Mouse (Mus musculus) heart, postnatal 14 days (tissue): ENCODE data around the gene Taf6. TPM values are rescaled to one million over a fixed set of nuclear protein-coding genes. Genes with fewer than 3 reads are reported as not detected.
"Not testable (repeated sequence)": the region's sequence is repeated elsewhere in the genome, so short reads cannot be mapped to it uniquely, and the experiment has no call there.

Source experiments
- DNase-seq, 2 experiments: peaks; one replicate each; pipeline ENCODE4 v3.0.0; 2021 to 2022
- intact Hi-C: fragments of 180-260 bp; cut with DNase I; formaldehyde crosslinking; loops from one replicate; pipeline ENCODE4 v1.15.1; 2025
- long read RNA-seq, 2 experiments: library from polyadenylated mRNA; stranded (forward); transcript quantifications; one replicate each; pipeline ENCODE4 v2.0.0; 2021
- total RNA-seq, 2 experiments: library from RNA; stranded (reverse); gene quantifications; 2 replicates each; pipeline ENCODE4 v1.2.3; 2021

Taf6 gene
- 10 to 100 TPM; 25.3 to 28.4 TPM for total RNA-seq
- long read RNA-seq, experiment 1, transcript Taf6-201 (15 exons, 2,304 nt), result major isoform, 43 of 71 reads
- long read RNA-seq, experiment 1, partial matches to known transcripts, result 4 of 71 reads
- long read RNA-seq, experiment 1, other reads (novel, unspliced or antisense), result 24 of 71 reads
- long read RNA-seq, experiment 2, transcript Taf6-201 (15 exons, 2,304 nt), result major isoform, 39 of 59 reads
- long read RNA-seq, experiment 2, partial matches to known transcripts, result 4 of 59 reads
- long read RNA-seq, experiment 2, other reads (novel, unspliced or antisense), result 16 of 59 reads

DNA sequence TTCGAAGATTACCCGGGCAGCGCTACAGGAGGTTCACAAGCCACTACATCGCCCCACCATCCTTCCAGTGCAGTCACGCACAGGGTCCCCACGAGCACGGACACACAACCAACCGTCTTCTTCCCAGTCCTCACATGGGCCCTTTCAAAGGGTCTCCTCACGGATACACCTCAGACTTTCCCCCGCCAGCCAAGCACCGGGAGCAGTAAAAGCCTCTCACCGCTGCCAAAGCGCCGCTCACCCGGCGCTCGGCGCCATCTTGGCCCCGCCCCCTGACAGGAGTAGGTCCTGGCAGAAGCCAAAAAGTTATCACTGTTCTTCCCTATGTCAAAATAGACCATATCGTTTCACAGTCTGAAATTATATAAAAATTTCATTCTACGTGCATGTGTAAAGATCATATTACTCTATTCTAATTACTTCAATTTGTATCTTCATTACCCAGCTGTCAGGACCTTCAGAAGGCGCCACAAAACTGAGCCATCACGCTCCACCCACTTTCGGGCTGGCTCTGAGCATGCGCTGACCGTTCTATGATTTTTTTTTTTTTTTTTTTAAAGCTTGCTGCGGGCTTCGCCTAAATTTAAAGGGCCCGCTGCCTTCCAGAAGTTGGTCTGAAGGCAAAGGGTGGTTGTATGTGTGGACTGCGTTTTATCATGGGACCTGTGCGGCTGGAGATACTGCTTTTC, at the start of gene Taf6, which contains the start of gene Cnpy4:
Taf6 (minus strand) TSS at position 502 of the 689 bp plus-strand sequence.
Cnpy4 (plus strand) TSS at position 536 of the 689 bp plus-strand sequence.
- DNase-seq, result peak; percentile 84 to 87
- intact Hi-C loops, result loop anchor here (5.0 kb wide), 1 partner anchor 1065 kb away; the partner anchor contains the start of gene Get4

DNA sequence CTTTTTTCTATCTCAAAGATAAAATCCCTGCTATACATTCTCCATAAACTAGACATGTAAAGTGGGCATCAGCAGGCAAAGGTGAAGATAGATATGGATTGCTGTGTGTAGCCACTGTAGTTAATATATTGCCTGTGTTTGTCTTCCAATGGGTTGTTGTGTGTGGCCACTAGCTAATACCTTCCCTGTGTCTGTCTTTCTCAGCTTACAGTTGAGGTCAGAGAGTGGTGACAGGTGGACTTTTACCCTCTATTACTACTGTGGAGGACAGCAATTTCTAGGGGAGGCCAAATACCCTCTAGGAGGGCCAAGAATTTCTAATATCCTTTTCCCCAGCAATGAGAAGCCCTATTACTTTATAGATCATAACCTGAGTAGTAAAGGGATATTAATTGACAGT, 47.0 kb upstream of the Taf6 start:
- DNase-seq, result no peak
- intact Hi-C loops, result no loop called here

DNA sequence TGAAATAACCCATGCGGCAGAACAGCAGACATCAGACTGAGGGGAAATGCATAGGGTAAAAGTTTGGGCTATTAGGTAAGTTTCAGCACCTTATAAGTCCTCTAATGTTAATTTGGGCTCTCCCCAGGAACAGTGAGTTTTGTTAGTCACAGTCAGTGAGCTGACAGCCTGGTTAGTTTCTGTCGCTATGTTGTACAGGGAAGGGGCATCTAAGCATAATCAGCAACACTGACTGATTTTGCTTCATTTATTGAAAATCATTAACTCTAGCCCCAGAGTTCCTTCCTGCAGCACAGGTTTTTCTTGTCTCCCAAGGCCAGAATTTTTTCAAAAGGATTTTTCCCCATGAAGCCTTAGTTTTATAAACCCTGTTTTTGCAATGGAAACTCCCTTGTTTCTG, 46.5 kb upstream of the Taf6 start:
- intact Hi-C loops, result no loop called here
- DNase-seq, result no peak

- intact Hi-C loops, result no loop called here
Observed at GRCm38 (mm10) chr5:138229511-138229910, 42.3 kb upstream of the Taf6 start.

GRCm38 (mm10) chr5:138228026-138228425, 40.8 kb upstream of the Taf6 start:
- peak in 1 of 2 experiments; percentile 36 for DNase-seq
- intact Hi-C loops, result no loop called here

More at GRCm38 (mm10) chr5:138229511-138229910, 42.3 kb upstream of the Taf6 start:
- DNase-seq, result no peak

- intact Hi-C loops, result no loop called here
Observed at GRCm38 (mm10) chr5:138227367-138227766, 40.1 kb upstream of the Taf6 start.

GRCm38 (mm10) chr5:138226491-138226890, 39.2 kb upstream of the Taf6 start:
- no peak for DNase-seq
- intact Hi-C loops, result no loop called here

More at GRCm38 (mm10) chr5:138227367-138227766, 40.1 kb upstream of the Taf6 start:
- no peak for DNase-seq

- DNase-seq, result no peak
- intact Hi-C loops, result no loop called here
Observed at GRCm38 (mm10) chr5:138225700-138226099, 38.4 kb upstream of the Taf6 start, which contains the start of gene Nxpe5. Gene Nxpe5 (plus strand): TSS chr5:138225898.

DNA sequence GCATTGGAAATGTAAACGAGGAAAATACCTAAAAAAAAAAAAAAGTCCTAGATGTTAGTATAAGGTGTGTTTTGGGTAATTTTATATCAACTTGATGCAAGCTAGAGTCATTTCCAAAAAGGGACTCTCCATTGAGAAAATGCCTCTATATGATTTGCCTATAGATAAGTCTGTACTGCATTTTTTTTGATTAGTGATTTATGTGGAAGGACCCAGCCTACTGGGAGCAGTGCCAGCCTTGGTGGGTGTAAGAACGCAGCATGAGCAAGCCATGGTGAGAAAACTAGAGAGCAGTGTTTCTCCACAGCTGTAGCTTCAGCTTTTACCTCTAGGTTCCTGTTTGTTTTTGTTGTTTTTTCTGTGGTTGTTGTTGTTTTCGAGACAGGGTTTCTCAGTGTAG, 36.0 kb upstream of the Taf6 start:
- intact Hi-C loops, result loop anchor here (5.0 kb wide), 1 partner anchor 249 kb away; no protein-coding TSS in a partner anchor

DNA sequence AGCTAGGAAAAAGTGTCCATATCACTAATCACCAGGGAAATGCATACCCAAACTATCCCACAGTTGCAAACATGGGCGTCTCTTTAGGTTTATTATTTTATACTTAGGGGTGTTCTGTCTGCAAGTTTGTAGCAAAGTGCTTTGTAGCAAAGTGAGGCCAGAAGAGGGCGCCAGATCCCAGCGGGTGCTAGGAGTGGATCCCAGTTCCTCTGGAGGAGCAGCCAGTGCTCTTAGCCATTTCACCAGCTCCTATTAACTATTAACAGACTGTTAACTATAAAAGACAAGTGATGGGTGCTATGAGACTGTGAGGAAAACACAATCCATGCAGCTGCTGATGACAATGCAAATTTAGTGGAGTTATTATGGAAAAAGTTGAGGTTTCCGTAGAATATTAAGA, 34.9 kb upstream of the Taf6 start:
- intact Hi-C loops, result loop anchor here (5.0 kb wide), 1 partner anchor 250 kb away; no protein-coding TSS in a partner anchor

More for the DNA sequence above, 36.0 kb upstream of the Taf6 start:
- no peak for DNase-seq

DNA sequence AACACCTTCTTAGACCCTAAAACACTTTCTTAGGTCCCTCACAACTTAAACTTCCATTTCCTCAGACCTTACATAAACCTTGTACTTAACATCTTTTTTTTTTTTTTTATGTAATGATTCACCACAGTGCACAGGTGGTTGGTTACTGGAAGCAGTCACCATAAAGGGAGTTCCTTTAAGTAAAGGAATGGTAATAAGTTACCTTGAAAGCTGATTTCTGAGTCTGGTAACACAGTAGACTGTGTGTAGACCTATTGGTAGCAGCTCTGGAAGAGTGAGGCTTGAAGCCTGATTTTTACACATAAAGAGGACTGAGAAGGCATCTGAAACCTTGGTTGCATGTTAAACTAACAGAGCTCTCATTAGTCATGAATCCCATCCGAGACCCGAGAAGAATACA, 32.6 kb upstream of the Taf6 start:
- intact Hi-C loops, result loop anchor here (5.0 kb wide), 1 partner anchor 252 kb away; no protein-coding TSS in a partner anchor
- DNase-seq, result no peak

More for the DNA sequence above, 34.9 kb upstream of the Taf6 start:
- DNase-seq, result peak; percentile 84 to 93

DNA sequence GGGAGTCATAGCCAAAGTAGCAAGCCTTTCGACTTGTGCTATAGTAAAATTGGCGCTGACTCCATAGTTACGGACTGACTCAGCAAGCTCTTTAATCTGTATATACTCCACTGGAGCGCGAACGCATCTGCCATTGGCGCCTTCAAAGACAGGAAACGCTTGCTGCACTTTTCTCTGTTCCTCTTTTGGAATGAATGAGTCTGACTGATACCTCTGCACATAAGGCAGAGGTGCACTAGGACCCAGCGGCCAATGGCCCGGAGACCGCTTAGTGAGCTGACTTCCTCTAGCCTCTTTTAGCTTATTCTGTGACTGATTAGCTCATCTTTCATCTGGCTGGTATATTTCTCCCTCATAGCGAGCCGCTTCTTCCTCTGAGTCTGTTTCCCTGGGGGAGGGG, 29.4 kb upstream of the Taf6 start:
- DNase-seq, intact Hi-C loops: not testable (repeated sequence)

GRCm38 (mm10) chr5:138207873-138208272, 20.6 kb upstream of the Taf6 start:
- DNase-seq, result no peak
- intact Hi-C loops, result no loop called here

- intact Hi-C loops, result no loop called here
- no peak for DNase-seq
Observed at GRCm38 (mm10) chr5:138207253-138207652, 20.0 kb upstream of the Taf6 start.

DNA sequence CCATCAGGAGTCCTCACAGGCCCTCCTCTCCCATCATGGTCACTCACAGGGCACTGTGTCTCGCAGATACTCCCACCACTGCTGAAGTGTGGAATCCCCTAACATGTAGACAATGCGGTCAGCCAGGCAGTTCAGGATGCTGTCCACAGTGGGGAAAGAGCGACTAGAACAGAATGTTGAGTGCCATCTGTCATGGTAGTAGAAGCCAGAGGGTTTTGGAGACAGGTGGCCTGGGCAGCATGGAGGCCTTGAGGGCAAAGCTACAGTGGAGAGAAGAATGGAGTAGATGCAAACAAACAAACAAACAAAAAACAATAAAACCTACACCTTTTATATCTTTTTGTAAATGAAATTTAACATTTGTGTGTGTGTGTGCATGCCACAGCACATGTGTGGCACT, 14.8 kb upstream of the Taf6 start:
- no peak for DNase-seq
- intact Hi-C loops, result no loop called here

DNA sequence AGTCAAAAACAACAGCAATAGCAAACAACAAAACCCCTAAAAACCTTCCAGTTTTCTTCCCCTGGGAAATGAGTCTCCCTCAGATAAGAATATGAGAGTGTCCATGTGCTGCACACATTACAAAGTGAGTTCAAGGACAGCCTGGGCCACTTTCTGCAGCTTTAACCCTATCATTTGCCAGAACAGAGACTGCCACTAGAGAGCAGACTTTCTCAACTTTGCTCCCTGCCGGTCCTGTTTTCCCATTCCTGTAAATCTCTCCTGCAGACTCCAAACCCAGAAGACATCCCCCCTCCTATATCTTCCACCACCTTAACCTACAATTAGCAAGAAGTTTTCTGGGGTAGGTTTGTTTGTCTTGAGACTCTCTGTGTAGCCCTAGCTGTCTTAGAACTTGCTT, 12.3 kb upstream of the Taf6 start:
- DNase-seq, result no peak
- intact Hi-C loops, result no loop called here

GRCm38 (mm10) chr5:138195463-138195862, 8.2 kb upstream of the Taf6 start:
- intact Hi-C loops, result no loop called here
- DNase-seq, result no peak

DNA sequence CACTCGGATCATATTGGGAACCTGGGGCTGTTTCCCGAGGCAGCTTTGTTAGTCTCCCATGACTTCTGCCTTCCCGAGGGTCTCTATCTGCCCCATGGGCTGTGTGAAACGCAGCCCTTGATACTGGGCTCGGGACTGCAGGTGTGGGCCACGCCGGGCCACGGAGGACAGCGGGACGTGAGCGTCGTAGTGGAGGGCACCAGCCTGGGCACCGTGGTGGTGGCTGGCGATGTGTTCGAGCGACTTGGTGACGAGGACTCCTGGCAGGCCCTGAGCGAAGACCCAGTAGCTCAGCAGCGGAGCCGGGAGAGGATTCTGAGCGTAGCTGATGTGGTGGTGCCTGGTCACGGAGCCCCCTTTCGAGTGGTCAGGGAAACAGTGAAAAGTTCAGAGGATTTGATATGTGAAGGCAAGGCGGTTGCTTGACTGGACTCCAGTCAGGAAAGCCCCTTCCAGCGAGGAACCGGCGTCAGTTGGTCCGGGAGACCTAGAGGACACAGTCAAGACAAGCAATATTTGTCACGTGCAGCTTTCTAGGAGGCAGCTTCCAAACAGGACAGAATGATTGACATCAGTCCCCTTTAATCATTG, 7.6 kb upstream of the Taf6 start:
- peak; percentile 31 to 36 for DNase-seq
- intact Hi-C loops, result no loop called here

DNA sequence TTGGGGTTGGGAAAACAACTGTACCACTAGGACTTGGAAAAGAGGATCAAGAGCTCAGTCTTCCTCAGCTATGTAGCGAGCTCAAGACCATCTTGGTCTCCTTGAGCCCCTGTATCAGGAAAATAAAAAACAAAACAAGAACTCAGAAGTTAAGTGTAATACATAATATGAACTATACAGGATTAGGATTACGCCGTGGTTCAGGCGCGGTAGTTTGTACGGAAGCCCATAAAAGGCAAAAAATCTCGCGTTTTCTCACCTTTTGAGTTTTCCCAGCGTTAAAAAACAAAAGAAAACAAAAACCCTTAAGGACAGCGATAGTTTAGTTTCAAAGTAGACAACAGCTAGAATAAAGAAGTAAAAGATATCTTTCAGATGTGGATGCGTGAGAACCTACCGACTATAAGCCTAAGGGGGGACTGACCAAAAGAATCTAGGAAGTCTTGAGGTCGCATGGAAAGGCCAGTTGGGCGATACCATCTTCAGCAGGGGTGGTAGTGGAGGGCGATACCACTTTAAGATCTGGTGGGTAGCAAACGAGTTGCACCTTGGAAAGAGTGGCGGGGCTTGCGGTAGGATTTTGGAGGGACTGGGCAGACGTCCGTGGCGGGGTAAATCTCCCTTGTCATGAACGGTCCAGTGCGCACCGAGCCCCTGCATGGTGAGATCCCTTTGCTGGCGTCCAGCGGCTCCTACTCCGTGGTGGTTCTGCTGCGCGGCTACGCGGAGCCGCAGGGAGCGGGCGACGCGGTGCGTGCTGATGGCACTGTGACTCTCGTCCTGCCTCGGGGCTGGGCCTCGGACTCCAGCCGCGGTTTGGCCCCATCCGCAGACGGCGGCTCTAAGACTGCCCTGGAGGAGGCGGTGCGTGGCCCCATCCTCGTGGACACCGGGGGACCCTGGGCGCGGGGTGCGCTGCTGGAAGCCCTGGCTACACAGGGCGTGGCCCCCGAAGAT, 6.8 kb upstream of the Taf6 start, which contains the start of gene Mblac1:
Mblac1 (plus strand) TSS at position 544 of the 957 bp plus-strand sequence.
- intact Hi-C loops, result no loop called here
- peak; percentile 85 to 86 for DNase-seq
